ENCODE assay signal across 20 mouse cellular contexts in genomic region chr10:9069608-9070190, GRCm38 (mm10).
"Had no signal": no experiment of that assay in that cellular context is flagged by ENCODE, and none has a peak within 500 bp of the region (broad histone marks: within the 10 kb centered on the region; RNA-seq: fewer than 3 reads in every experiment).

No protein-coding gene starts in this region.

- DNase-seq: liver, embryonic 13.5 days; liver, postnatal 0 days; lung, adult 2 months; lung, postnatal 14 days; lung, postnatal 36 days; retina, postnatal 1 day; right cerebral cortex, adult 18-20 months; right cerebral cortex, postnatal 25 days; right cerebral cortex, postnatal 4 days; spleen, adult 18-20 months; thymus, adult 18-20 months; thymus, postnatal 14 days; thymus, postnatal 36 days had no signal

- H3K4me2 ChIP-seq: liver, embryonic 11.5 days; liver, embryonic 13.5 days; liver, embryonic 15.5 days; lung, embryonic 15.5 days had no signal

- H3K4me1 ChIP-seq: liver, embryonic 13.5 days; liver, embryonic 15.5 days; lung, embryonic 15.5 days; megakaryocyte, embryonic 14.5 days had no signal

- H3K36me3 ChIP-seq: liver, embryonic 13.5 days; liver, embryonic 15.5 days; lung, embryonic 15.5 days had no signal

- H3K27me3 ChIP-seq: liver, embryonic 13.5 days; liver, embryonic 15.5 days; lung, embryonic 15.5 days; megakaryocyte, embryonic 14.5 days had no signal

- H3K9me3 ChIP-seq: liver, embryonic 13.5 days; liver, embryonic 15.5 days; lung, embryonic 15.5 days; megakaryocyte, embryonic 14.5 days had no signal

- H3K27ac ChIP-seq: liver, embryonic 13.5 days; liver, embryonic 15.5 days; lung, embryonic 15.5 days; macrophage had no signal

- ATAC-seq: liver, postnatal 0 days; lung, postnatal 0 days had no signal

- H3K4me3 ChIP-seq: liver, embryonic 13.5 days; liver, embryonic 15.5 days; lung, embryonic 15.5 days; megakaryocyte, embryonic 14.5 days; myocyte had no signal

- H3K9ac ChIP-seq: liver, embryonic 13.5 days; liver, embryonic 15.5 days; liver, postnatal 0 days; lung, embryonic 15.5 days had no signal
